Mouse (Mus musculus) embryonic fibroblast, embryonic 13.5 days (primary cell): Measurements from ENCODE around the gene Coro1a.

Experiments
- CTCF ChIP-seq: IDR thresholded peaks from 2 replicates; pipeline ENCODE4 v1.5.1; 2011; ENCODE audit warnings: mild to moderate bottlenecking, control low read depth, low read length, moderate library complexity, borderline replicate concordance; ENCODE audit not compliant: insufficient read depth
- POLR2A ChIP-seq: IDR thresholded peaks from 2 replicates; pipeline ENCODE4 v1.6.1; 2011; ENCODE audit warnings: low read depth, mild to moderate bottlenecking, control low read depth, low read length, moderate library complexity

GRCm38 (mm10) chr7:126749582-126750343 is 42.2 kb upstream of the Coro1a start:
- no peak for TF ChIP-seq CTCF
- no peak for TF ChIP-seq POLR2A
